In the genomic region with DNA sequence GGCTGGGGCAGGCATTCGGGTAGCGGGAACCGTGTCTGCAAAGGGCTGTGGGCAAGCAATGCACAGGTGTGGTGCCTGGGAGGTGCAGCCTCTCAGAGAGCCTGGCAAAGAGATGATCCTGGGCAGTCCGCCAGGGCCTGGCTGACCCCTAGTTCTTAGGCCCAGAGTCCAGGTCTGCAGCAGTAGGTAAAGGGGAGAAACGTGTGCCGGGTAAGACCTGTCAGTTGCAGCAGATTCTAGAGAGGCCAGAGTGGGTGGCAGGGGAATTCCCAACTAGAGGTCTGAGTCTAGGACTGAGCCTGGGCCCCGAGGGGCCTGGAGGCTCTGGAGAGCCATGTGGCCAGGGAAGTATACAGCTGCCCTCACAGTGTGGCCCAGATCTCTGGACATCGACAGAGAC, we compare ENCODE assay signal across 1 mouse cellular context.
TF ChIP-seq lines count a peak whose summit lies in the region.

No protein-coding gene starts in this region.

TF ChIP-seq in CH12.LX, 34 proteins besides CTCF, POLR2A, EP300 and RAD21 (continued from another document):
- TF ChIP-seq PAX5 (IDR thresholded peaks at IDR 0.05; ENCODE audit: low read length) (no peak), UBTF (IDR thresholded peaks at IDR 0.05; ENCODE audit: low read depth, low read length) (no peak), POLR2AphosphoS2 (IDR thresholded peaks at IDR 0.05; ENCODE audit: low read depth, low read length) (no peak), ZKSCAN1 (IDR thresholded peaks at IDR 0.05; ENCODE audit: borderline replicate concordance, low read depth, low read length) (no peak), CHD2 (IDR thresholded peaks at IDR 0.05; ENCODE audit: low read length) (no peak; the same call in 1 of the 2 replicates), NRF1 (IDR thresholded peaks at IDR 0.05; ENCODE audit: low read depth, low read length) (no peak), E2F4 (IDR thresholded peaks at IDR 0.05; ENCODE audit: insufficient replicate concordance, low read depth, low read length) (no peak), GABPA (IDR thresholded peaks at IDR 0.05; ENCODE audit: insufficient replicate concordance, low read depth, low read length) (no peak), JUN (IDR thresholded peaks at IDR 0.05; ENCODE audit: insufficient read depth, low read depth, low read length) (no peak), ZNF384 (IDR thresholded peaks at IDR 0.05; ENCODE audit: low read depth, low read length) (no peak), NELFE (IDR thresholded peaks at IDR 0.05; ENCODE audit: low read depth, low read length) (0 out of 2 replicates have a peak, but pooled peaks have one; percentile 36), SIN3A (IDR thresholded peaks at IDR 0.05; ENCODE audit: low read length) (peak; percentile 57), MEF2A (IDR thresholded peaks at IDR 0.05; ENCODE audit: borderline replicate concordance, low read depth, low read length) (peak; percentile 50; the same call in 1 of the 2 replicates)
